Mouse (Mus musculus) heart, embryonic 12.5 days (tissue): Measurements from ENCODE around the gene Atf7. TPM values are rescaled to one million over a fixed set of nuclear protein-coding genes. Genes with fewer than 3 reads are reported as not detected.

Source experiments
- ATAC-seq: fragments of 200-750 bp; cut with Nextera tagmentation; 2 replicates; pipeline ENCODE4 v1.8.0; 2017; ENCODE audit warnings: moderate TSS enrichment, moderate library complexity; ENCODE audit not compliant: insufficient number of reproducible peaks, low FRiP score
- H3K27ac ChIP-seq: fragments of 300-500 bp; sonication (generic); 2 replicates; pipeline ENCODE4 v1.5.1; 2016; ENCODE audit warnings: mild to moderate bottlenecking, moderate library complexity; ENCODE audit not compliant: poor library complexity, severe bottlenecking
- H3K27me3 ChIP-seq: fragments of 300-500 bp; sonication (generic); replicated peaks from 2 replicates; pipeline ENCODE4 v1.6.1; 2016; ENCODE audit warnings: mild to moderate bottlenecking, moderate library complexity
- H3K36me3 ChIP-seq: fragments of 300-500 bp; sonication (generic); 2 replicates; pipeline ENCODE4 v1.6.1; 2016; ENCODE audit warnings: mild to moderate bottlenecking, moderate library complexity
- H3K4me1 ChIP-seq: fragments of 300-500 bp; sonication (generic); replicated peaks from 2 replicates; pipeline ENCODE4 v1.6.1; 2016; ENCODE audit warnings: mild to moderate bottlenecking
- H3K4me2 ChIP-seq: fragments of 300-500 bp; sonication (generic); 2 replicates; pipeline ENCODE4 v1.6.1; 2016; ENCODE audit warnings: mild to moderate bottlenecking, moderate library complexity
- H3K4me3 ChIP-seq: fragments of 300-500 bp; sonication (generic); 2 replicates; pipeline ENCODE4 v1.5.1; 2016; ENCODE audit warnings: mild to moderate bottlenecking
- H3K9ac ChIP-seq: fragments of 300-500 bp; sonication (generic); 2 replicates; pipeline ENCODE4 v1.6.1; 2016; ENCODE audit warnings: mild to moderate bottlenecking, moderate library complexity
- H3K9me3 ChIP-seq: fragments of 300-500 bp; sonication (generic); replicated peaks from 2 replicates; pipeline ENCODE4 v1.6.1; 2016; ENCODE audit warnings: mild to moderate bottlenecking, moderate library complexity
- WGBS: fragments of 180-500 bp; shearing (Covaris S2); methylation state at CpG from one replicate; pipeline ENCODE4 v1.1.7; 2016; 5-methylcytosine and 5-hydroxymethylcytosine counted together
- polyA plus RNA-seq: library from polyadenylated mRNA; unstranded; fragments of >200 nt; fragmentation: Nextera tagmentation; extraction: Ambion mirVana; gene quantifications from 2 replicates; pipeline ENCODE4 v1.2.1, GENCODE M21; 2016

Atf7 gene
- polyA plus RNA-seq, 1 experiment from 2014 or later = 31.0 TPM

GRCm38 (mm10) chr15:102583708-102584383 lies 41.4 kb downstream of the Atf7 start:
- Histone ChIP-seq H3K4me2 (no peak overlapping the region), H3K4me3 (no peak overlapping the region), H3K27ac (no peak overlapping the region), H3K36me3 (no peaks in the 10 kb centered on the region), H3K4me1 (no peaks in the 10 kb centered on the region), H3K27me3 (no peaks in the 10 kb centered on the region), H3K9ac (no peak overlapping the region), H3K9me3 (no peaks in the 10 kb centered on the region)
- ATAC-seq = no peak
- WGBS = 72% methylated on average over 8 of the region's 8 CpGs

- H3K27me3 ChIP-seq = no peaks in the 10 kb centered on the region
- H3K4me1 ChIP-seq = no peaks in the 10 kb centered on the region
- H3K9ac ChIP-seq = no peak overlapping the region
- WGBS = 65% methylated on average over 1 of the region's 1 CpGs
- no peak overlapping the region for H3K27ac ChIP-seq
- H3K36me3 ChIP-seq = 0 out of 2 replicates have a peak, but pooled peaks cover 3% of the 10 kb centered on the region
- H3K9me3 ChIP-seq = no peaks in the 10 kb centered on the region
- H3K4me2 ChIP-seq = no peak overlapping the region
- no peak overlapping the region for H3K4me3 ChIP-seq
- ATAC-seq = no peak
Observed at GRCm38 (mm10) chr15:102581205-102581604, 44.1 kb downstream of the Atf7 start.

DNA sequence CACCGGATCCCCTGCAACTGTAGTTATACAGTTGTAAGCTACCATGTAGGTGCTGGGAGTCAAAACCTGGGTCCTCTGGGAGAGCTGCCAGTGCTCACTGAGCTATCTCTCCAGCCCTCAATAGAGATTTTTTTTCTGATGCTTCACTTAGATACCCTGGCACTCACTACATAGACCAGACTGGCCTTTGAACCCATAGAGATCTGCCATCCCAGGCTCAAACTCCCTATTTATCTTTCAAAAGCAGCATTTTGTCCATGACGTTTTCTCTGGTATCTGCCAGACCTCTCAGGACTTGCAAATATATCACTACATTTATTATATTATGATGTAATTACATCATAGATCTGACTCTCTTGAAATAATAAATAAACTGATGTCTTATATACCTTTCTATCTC lies 46.9 kb downstream of the Atf7 start:
- Histone ChIP-seq H3K36me3 (0 out of 2 replicates have a peak, but pooled peaks cover 3% of the 10 kb centered on the region), H3K27ac (no peak overlapping the region), H3K9ac (no peak overlapping the region), H3K4me3 (no peak overlapping the region), H3K27me3 (no peaks in the 10 kb centered on the region), H3K4me2 (no peak overlapping the region), H3K9me3 (no peaks in the 10 kb centered on the region), H3K4me1 (no peaks in the 10 kb centered on the region)
- ATAC-seq = no peak
- 88% methylated on average over 2 of the region's 2 CpGs for WGBS

GRCm38 (mm10) chr15:102576972-102577371 lies 48.3 kb downstream of the Atf7 start:
- Histone ChIP-seq H3K4me1 (no peaks in the 10 kb centered on the region), H3K4me2 (no peak overlapping the region), H3K27ac (no peak overlapping the region), H3K36me3 (0 out of 2 replicates have a peak, but pooled peaks cover 3% of the 10 kb centered on the region), H3K4me3 (no peak overlapping the region), H3K9me3 (no peaks in the 10 kb centered on the region), H3K27me3 (no peaks in the 10 kb centered on the region), H3K9ac (no peak overlapping the region)
- 95% methylated on average over 1 of the region's 1 CpGs for WGBS
- no peak for ATAC-seq

DNA sequence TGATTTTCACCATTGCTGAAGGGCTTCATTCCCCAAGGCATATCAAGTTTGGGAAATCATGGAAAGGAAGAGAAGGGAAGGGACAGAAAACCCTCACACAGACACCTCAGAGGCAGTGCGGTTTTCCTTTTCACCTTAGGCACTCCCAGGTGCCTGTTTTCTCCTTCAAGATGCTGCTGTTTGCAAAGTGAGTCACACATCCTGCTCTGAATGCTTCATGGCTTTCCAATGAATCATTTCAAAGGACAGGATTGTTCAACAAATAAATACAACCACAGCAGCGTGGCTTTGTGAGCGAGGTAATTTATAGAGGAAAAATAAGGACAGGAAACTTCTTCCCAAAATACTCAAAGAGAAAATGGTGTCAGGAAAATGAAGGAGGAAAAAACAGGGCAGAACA lies 53.2 kb downstream of the Atf7 start:
- Histone ChIP-seq H3K4me2 (no peak overlapping the region), H3K9ac (no peak overlapping the region), H3K4me1 (no peaks in the 10 kb centered on the region), H3K36me3 (peaks cover 5% of the 10 kb centered on the region), H3K4me3 (no peak overlapping the region), H3K9me3 (no peaks in the 10 kb centered on the region), H3K27ac (no peak overlapping the region), H3K27me3 (no peaks in the 10 kb centered on the region)
- ATAC-seq = no peak
- 71% methylated on average over 3 of the region's 3 CpGs for WGBS

- Histone ChIP-seq H3K27me3 (no peaks in the 10 kb centered on the region), H3K4me2 (no peak overlapping the region), H3K36me3 (peaks cover 14% of the 10 kb centered on the region), H3K9ac (no peak overlapping the region), H3K4me3 (no peak overlapping the region), H3K4me1 (no peaks in the 10 kb centered on the region), H3K27ac (no peak overlapping the region), H3K9me3 (no peaks in the 10 kb centered on the region)
- 89% methylated on average over 2 of the region's 2 CpGs for WGBS
- no peak for ATAC-seq
Observed at GRCm38 (mm10) chr15:102567849-102568248, 57.4 kb downstream of the Atf7 start.

GRCm38 (mm10) chr15:102563681-102564080 lies 61.6 kb downstream of the Atf7 start:
- H3K27ac ChIP-seq = no peak overlapping the region
- H3K4me2 ChIP-seq = no peak overlapping the region
- H3K9ac ChIP-seq = no peak overlapping the region
- H3K9me3 ChIP-seq = no peaks in the 10 kb centered on the region
- H3K4me1 ChIP-seq = no peaks in the 10 kb centered on the region
- no peak for ATAC-seq
- no peak overlapping the region for H3K4me3 ChIP-seq
- no peaks in the 10 kb centered on the region for H3K27me3 ChIP-seq
- peaks cover 26% of the 10 kb centered on the region for H3K36me3 ChIP-seq
- 94% methylated on average over 5 of the region's 5 CpGs for WGBS

DNA sequence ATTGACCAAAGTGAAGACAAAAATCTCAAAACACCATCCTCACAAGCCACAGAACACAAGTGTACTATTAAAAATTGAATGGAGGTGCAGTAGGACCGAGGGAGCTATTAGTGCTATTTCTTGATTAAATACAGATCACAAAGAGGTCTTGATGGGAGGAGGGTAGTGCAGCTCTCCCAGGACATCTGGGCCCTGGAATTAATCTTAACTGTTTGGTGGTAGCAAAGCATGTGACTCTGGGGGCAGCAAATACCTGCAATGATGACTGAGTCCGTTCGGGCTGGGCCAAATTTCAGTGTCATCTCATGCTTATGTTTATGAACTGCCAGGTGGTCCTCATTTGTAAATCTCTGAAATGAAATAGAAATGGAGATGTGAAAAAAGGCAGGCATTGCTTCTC lies 62.2 kb downstream of the Atf7 start:
- Histone ChIP-seq H3K27ac (no peak overlapping the region), H3K4me2 (no peak overlapping the region), H3K9me3 (no peaks in the 10 kb centered on the region), H3K9ac (no peak overlapping the region), H3K36me3 (peaks cover 26% of the 10 kb centered on the region), H3K4me1 (no peaks in the 10 kb centered on the region), H3K27me3 (no peaks in the 10 kb centered on the region), H3K4me3 (no peak overlapping the region)
- ATAC-seq = no peak
- 88% methylated on average over 3 of the region's 3 CpGs for WGBS

- ATAC-seq = no peak
- Histone ChIP-seq H3K36me3 (peaks cover 26% of the 10 kb centered on the region), H3K4me1 (no peaks in the 10 kb centered on the region), H3K4me2 (no peak overlapping the region), H3K4me3 (no peak overlapping the region), H3K27me3 (no peaks in the 10 kb centered on the region), H3K27ac (no peak overlapping the region), H3K9ac (no peak overlapping the region), H3K9me3 (no peaks in the 10 kb centered on the region)
- 92% methylated on average over 1 of the region's 1 CpGs for WGBS
Observed at GRCm38 (mm10) chr15:102562491-102562890, 62.8 kb downstream of the Atf7 start.

DNA sequence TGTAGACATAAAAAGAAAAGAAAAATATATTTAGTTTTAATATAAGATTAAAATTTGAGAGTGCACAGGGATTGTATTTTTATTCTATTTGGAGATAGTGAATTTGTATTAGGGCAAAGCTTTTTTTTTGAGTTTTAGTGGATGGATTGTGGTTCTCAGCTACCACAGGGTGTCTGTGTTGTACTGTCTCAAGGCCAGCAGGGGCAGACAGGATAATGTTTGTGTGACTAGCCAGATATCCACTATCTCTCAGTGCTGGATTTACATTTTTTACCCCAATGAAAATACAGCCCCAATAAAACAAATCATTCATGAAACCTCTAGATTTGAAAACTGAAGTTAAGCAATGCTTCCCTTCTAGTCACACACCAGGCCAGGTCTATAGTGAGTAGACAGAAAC lies 67.7 kb downstream of the Atf7 start:
- Histone ChIP-seq H3K27me3 (no peaks in the 10 kb centered on the region), H3K27ac (no peak overlapping the region), H3K9me3 (no peaks in the 10 kb centered on the region), H3K9ac (no peak overlapping the region), H3K36me3 (peaks cover 56% of the 10 kb centered on the region), H3K4me2 (no peak overlapping the region), H3K4me1 (no peaks in the 10 kb centered on the region), H3K4me3 (no peak overlapping the region)
- no peak for ATAC-seq

DNA sequence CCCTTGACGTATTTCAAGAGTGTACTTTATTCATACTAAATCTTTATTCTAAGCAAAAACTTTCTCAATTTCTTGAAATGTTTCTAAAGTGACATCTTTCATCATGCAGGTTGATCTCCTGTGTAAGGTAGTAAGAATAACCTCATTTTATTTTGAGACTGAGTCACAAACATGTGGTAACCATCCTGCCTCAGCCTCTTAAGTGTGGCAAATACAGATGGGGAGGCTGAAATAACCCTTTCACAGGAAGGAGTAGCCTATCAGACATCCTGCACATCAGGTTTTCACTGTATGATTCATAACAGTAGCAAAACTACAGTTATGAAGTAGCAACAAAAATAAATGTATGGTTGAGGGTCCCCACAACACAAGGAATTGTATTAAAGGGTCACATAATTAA lies 69.7 kb downstream of the Atf7 start:
- H3K36me3 ChIP-seq = peaks cover 63% of the 10 kb centered on the region
- no peak overlapping the region for H3K27ac ChIP-seq
- H3K9ac ChIP-seq = no peak overlapping the region
- no peak overlapping the region for H3K4me3 ChIP-seq
- WGBS = 94% methylated on average over 1 of the region's 1 CpGs
- ATAC-seq = no peak
- H3K9me3 ChIP-seq = no peaks in the 10 kb centered on the region
- no peaks in the 10 kb centered on the region for H3K27me3 ChIP-seq
- H3K4me1 ChIP-seq = no peaks in the 10 kb centered on the region
- no peak overlapping the region for H3K4me2 ChIP-seq

DNA sequence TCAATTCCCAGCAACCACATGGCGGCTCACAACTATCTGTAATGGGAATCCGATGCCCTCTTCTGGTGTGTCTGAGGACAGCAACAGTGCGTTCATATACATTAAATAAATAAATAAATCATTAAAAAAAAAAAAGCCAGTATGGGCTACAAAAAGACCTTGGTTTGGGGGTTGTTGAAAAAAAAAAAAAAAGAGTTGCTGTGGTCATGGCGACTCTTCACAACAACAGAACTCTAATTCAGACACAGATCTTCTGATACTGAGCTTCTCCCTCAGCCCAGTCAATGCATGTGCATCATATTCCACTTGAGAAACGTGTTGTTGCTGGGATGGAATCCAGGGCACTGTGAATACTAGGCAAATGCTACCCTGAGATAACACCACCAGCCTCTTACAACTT lies 72.7 kb downstream of the Atf7 start:
- no peak for ATAC-seq
- no peak overlapping the region for H3K9ac ChIP-seq
- no peaks in the 10 kb centered on the region for H3K9me3 ChIP-seq
- no peak overlapping the region for H3K4me3 ChIP-seq
- no peak overlapping the region for H3K4me2 ChIP-seq
- H3K4me1 ChIP-seq = no peaks in the 10 kb centered on the region
- peaks cover 77% of the 10 kb centered on the region for H3K36me3 ChIP-seq
- H3K27me3 ChIP-seq = no peaks in the 10 kb centered on the region
- WGBS = 92% methylated on average over 5 of the region's 5 CpGs
- H3K27ac ChIP-seq = no peak overlapping the region
